Mouse (Mus musculus) layer of hippocampus, postnatal 36 days (tissue): Measurements from ENCODE around the gene BC051665. TPM values are rescaled to one million over a fixed set of nuclear protein-coding genes. Genes with fewer than 3 reads are reported as not detected.
A peak's percentile ranks its signal among the peaks of the same experiment; 100 is the strongest.

ENCODE experiments used
- DNase-seq, 2 experiments: peaks; one replicate each; pipeline ENCODE4 v3.0.0; 2022
- total RNA-seq, 2 experiments: library from RNA; stranded (reverse); gene quantifications; 2 replicates each; pipeline ENCODE4 v1.2.3; 2021

The BC051665 gene
- not detected for total RNA-seq

- DNase-seq = no peak
These were observed at the start of gene BC051665 for GRCm38 (mm10) chr13:60786264-60786663. Gene BC051665, minus strand, starts transcription at chr13:60786364.

GRCm38 (mm10) chr13:60826052-60826451 lies 39.9 kb upstream of the BC051665 start:
- no peak for DNase-seq

GRCm38 (mm10) chr13:60820486-60821175 lies 34.5 kb upstream of the BC051665 start:
- DNase-seq = no peak

- DNase-seq = peak; percentile 15 to 16
These were observed 33.3 kb upstream of the BC051665 start for GRCm38 (mm10) chr13:60819469-60819868.

GRCm38 (mm10) chr13:60813722-60814121 lies 27.6 kb upstream of the BC051665 start:
- DNase-seq = no peak

- no peak for DNase-seq
These were observed 26.6 kb upstream of the BC051665 start for GRCm38 (mm10) chr13:60812768-60813167.

- DNase-seq = no peak
These were observed 23.5 kb upstream of the BC051665 start for GRCm38 (mm10) chr13:60809690-60810089.

- DNase-seq = no peak
These were observed 16.6 kb upstream of the BC051665 start, which contains the start of gene Ctsll3 for GRCm38 (mm10) chr13:60802749-60803148. Gene Ctsll3, minus strand, starts transcription at chr13:60802849.

GRCm38 (mm10) chr13:60789466-60789865 lies 3.3 kb upstream of the BC051665 start:
- DNase-seq = no peak

- no peak for DNase-seq
These were observed 2.9 kb downstream of the BC051665 start for GRCm38 (mm10) chr13:60783301-60783700.

- DNase-seq = no peak
These were observed 5.6 kb downstream of the BC051665 start for GRCm38 (mm10) chr13:60780534-60780933.

GRCm38 (mm10) chr13:60761161-60761560 lies 25.0 kb downstream of the BC051665 start:
- DNase-seq = no peak

- DNase-seq = no peak
These were observed 25.8 kb downstream of the BC051665 start for GRCm38 (mm10) chr13:60760392-60760791.

GRCm38 (mm10) chr13:60759136-60759535 lies 27.0 kb downstream of the BC051665 start:
- DNase-seq = peak in 1 of 2 experiments; percentile 35

GRCm38 (mm10) chr13:60757292-60757691 lies 28.9 kb downstream of the BC051665 start:
- no peak for DNase-seq

- DNase-seq = no peak
These were observed 30.9 kb downstream of the BC051665 start for GRCm38 (mm10) chr13:60755251-60755650.

- no peak for DNase-seq
These were observed 32.9 kb downstream of the BC051665 start for GRCm38 (mm10) chr13:60753216-60753615.

- no peak for DNase-seq
These were observed 35.2 kb downstream of the BC051665 start for GRCm38 (mm10) chr13:60750930-60751329.

GRCm38 (mm10) chr13:60748556-60748955 lies 37.6 kb downstream of the BC051665 start:
- DNase-seq = no peak

- DNase-seq = no peak
These were observed 39.0 kb downstream of the BC051665 start for GRCm38 (mm10) chr13:60747201-60747600.

GRCm38 (mm10) chr13:60746271-60746670 lies 39.9 kb downstream of the BC051665 start:
- DNase-seq = no peak

- DNase-seq = no peak
These were observed 40.8 kb downstream of the BC051665 start for GRCm38 (mm10) chr13:60745358-60745757.

- no peak for DNase-seq
These were observed 41.4 kb downstream of the BC051665 start for GRCm38 (mm10) chr13:60744736-60745135.

- DNase-seq = peak; percentile 75 to 76
These were observed 42.1 kb downstream of the BC051665 start for GRCm38 (mm10) chr13:60744078-60744460.
